ENCODE assay signal across 19 mouse cellular contexts in genomic region chr17:66972976-66973375, GRCm38 (mm10).
DNase-seq lines count a peak whose midpoint lies in the region; ATAC-seq and TF ChIP-seq lines count a peak whose summit lies in the region.
"Had no signal": no experiment of that assay in that cellular context is flagged by ENCODE, and none has a peak within 500 bp of the region (broad histone marks: within the 10 kb centered on the region; RNA-seq: fewer than 3 reads in every experiment).

No protein-coding gene starts in this region.

- TF ChIP-seq EP300 in heart, postnatal 0 days (IDR thresholded peaks at IDR 0.05; ENCODE audit: low read depth) = no peak

- no peak overlapping the region for H3K4me3 ChIP-seq in heart, postnatal 0 days (ENCODE audit: low read depth, low read length)
- no peak overlapping the region for H3K4me3 ChIP-seq in hindbrain, embryonic 14.5 days (replicated peaks; ENCODE audit: low read length)
- H3K4me3 ChIP-seq in lung, adult 2 months (replicated peaks; ENCODE audit: extremely low read depth, low read depth, low read length) = no peak overlapping the region
- H3K4me3 ChIP-seq: limb, embryonic 10.5 days; liver, embryonic 12.5 days had no signal

- no peak for ATAC-seq in heart, postnatal 0 days (ENCODE audit: insufficient read depth, low read depth)
- no peak for ATAC-seq in hindbrain, embryonic 14.5 days (ENCODE audit: low FRiP score)
- ATAC-seq: hindbrain, postnatal 0 days; liver, embryonic 12.5 days had no signal

- no peak for TF ChIP-seq CTCF in heart, postnatal 0 days (IDR thresholded peaks at IDR 0.05; ENCODE audit: low read depth)
- TF ChIP-seq CTCF in lung, adult 2 months (IDR thresholded peaks at IDR 0.05; ENCODE audit: insufficient read depth, low read length) = no peak

- intact Hi-C loops in heart, postnatal 14 days (cut with DNase I) = no loop called here

- no peak overlapping the region for H3K27ac ChIP-seq in heart, postnatal 0 days (ENCODE audit: low read depth)
- H3K27ac ChIP-seq in hindbrain, embryonic 14.5 days = no peak overlapping the region
- H3K27ac ChIP-seq: hindbrain, postnatal 0 days; limb, embryonic 10.5 days; liver, embryonic 12.5 days had no signal

- H3K9ac ChIP-seq in heart, postnatal 0 days (replicated peaks; ENCODE audit: low read depth, low read length) = no peak overlapping the region
- no peak overlapping the region for H3K9ac ChIP-seq in hindbrain, embryonic 14.5 days
- H3K9ac ChIP-seq: liver, embryonic 12.5 days had no signal

- no peaks in the 10 kb centered on the region for H3K9me3 ChIP-seq in heart, postnatal 0 days (replicated peaks; ENCODE audit: control insufficient read depth, low read length)
- no peaks in the 10 kb centered on the region for H3K9me3 ChIP-seq in hindbrain, embryonic 14.5 days (ENCODE audit: control insufficient read depth, low read length)
- H3K9me3 ChIP-seq: limb, embryonic 10.5 days; liver, embryonic 12.5 days had no signal

- H3K4me1 ChIP-seq in heart, postnatal 0 days (ENCODE audit: control insufficient read depth, insufficient read depth) = no peaks in the 10 kb centered on the region; the same call in 1 of the 2 replicates
- H3K4me1 ChIP-seq in hindbrain, embryonic 14.5 days (replicated peaks; ENCODE audit: control insufficient read depth, insufficient read depth, low read length) = no peaks in the 10 kb centered on the region
- no peaks in the 10 kb centered on the region for H3K4me1 ChIP-seq in lung, adult 2 months (ENCODE audit: control insufficient read depth, insufficient read depth, low read length)
- H3K4me1 ChIP-seq: limb, embryonic 10.5 days; liver, embryonic 12.5 days had no signal

- no peak overlapping the region for H3K4me2 ChIP-seq in heart, postnatal 0 days (ENCODE audit: low read depth, low read length)
- H3K4me2 ChIP-seq in hindbrain, embryonic 14.5 days (replicated peaks) = no peak overlapping the region
- H3K4me2 ChIP-seq: liver, embryonic 12.5 days had no signal

- DNase-seq in heart, postnatal 0 days (ENCODE audit: low spot score) = peak; percentile 13
- no peak for DNase-seq in heart, postnatal 14 days
- DNase-seq in frontal cortex, postnatal 14 days (ENCODE audit: low spot score in 2 of 2) = peak; percentile 40 to 43
- DNase-seq in left cerebral cortex, adult 18-20 months (ENCODE audit: low spot score in 2 of 2) = peak; percentile 9 to 53
- DNase-seq in right cerebral cortex, postnatal 10 days (ENCODE audit: low spot score in 2 of 2) = peak; percentile 64 to 73
- no peak for DNase-seq in hindbrain, embryonic 14.5 days (ENCODE audit: low spot score)
- no peak for DNase-seq in lung, adult 18-20 months
- no peak for DNase-seq in lung, adult 2 months
- DNase-seq: adrenal gland, adult 8-10 months; cerebellum, adult 18-20 months; gastrocnemius, postnatal 36 days; heart, postnatal 36 days; kidney, adult 11 months; kidney, postnatal 10 days; midbrain, embryonic 14.5 days had no signal

- H3K27me3 ChIP-seq in heart, postnatal 0 days (ENCODE audit: control insufficient read depth, insufficient read depth, low read length) = no peaks in the 10 kb centered on the region
- no peaks in the 10 kb centered on the region for H3K27me3 ChIP-seq in hindbrain, embryonic 14.5 days (ENCODE audit: control insufficient read depth, insufficient read depth, low read length)
- H3K27me3 ChIP-seq: CH12.LX; liver, embryonic 12.5 days had no signal

- TF ChIP-seq POLR2A in lung, adult 2 months (IDR thresholded peaks at IDR 0.05; ENCODE audit: borderline replicate concordance, extremely low read depth, low read depth, low read length) = no peak

- H3K36me3 ChIP-seq in heart, postnatal 0 days (replicated peaks; ENCODE audit: control insufficient read depth, insufficient read depth, low read length) = no peaks in the 10 kb centered on the region
- no peaks in the 10 kb centered on the region for H3K36me3 ChIP-seq in hindbrain, embryonic 14.5 days (replicated peaks; ENCODE audit: control insufficient read depth, insufficient read depth)
- H3K36me3 ChIP-seq: limb, embryonic 10.5 days; liver, embryonic 12.5 days had no signal

- WGBS in heart, postnatal 0 days = 28% methylated on average over 3 of the region's 3 CpGs
- WGBS in hindbrain, embryonic 14.5 days = 80% methylated on average over 3 of the region's 3 CpGs
- WGBS in lung, adult 2 months = 69% methylated on average over 3 of the region's 3 CpGs

Comparison
In these comparisons a context has a peak if more than half of its experiments do, and no peak if none do; other contexts are left out.
1. DNase-seq: peak in heart, postnatal 0 days (single experiment), frontal cortex, postnatal 14 days (2 of 2), left cerebral cortex, adult 18-20 months (2 of 2) and right cerebral cortex, postnatal 10 days (2 of 2); none in heart, postnatal 14 days (0 of 2), hindbrain, embryonic 14.5 days (single experiment), lung, adult 18-20 months (0 of 2) and lung, adult 2 months (single experiment).